Mouse (Mus musculus): ENCODE measurements at regions not wholly inside any gene's neighbourhood (a gene's known extent, or its start where the extent isn't known, plus 50 kb on each side); places are given as distances from the start of the nearest gene placed in this dataset.

GRCm38 (mm10) chr5:51711860-51712560 lies 144.5 kb upstream of the Ppargc1a start:
- TF ChIP-seq CTCF (IDR thresholded peaks at IDR 0.05; ENCODE audit: low read depth): no peak
- TF ChIP-seq EP300 (IDR thresholded peaks at IDR 0.05; ENCODE audit: low read depth): no peak
